Mouse (Mus musculus): ENCODE measurements at regions not wholly inside any gene's neighbourhood (a gene's known extent, or its start where the extent isn't known, plus 50 kb on each side); places are given as distances from the start of the nearest gene placed in this dataset.

DNA sequence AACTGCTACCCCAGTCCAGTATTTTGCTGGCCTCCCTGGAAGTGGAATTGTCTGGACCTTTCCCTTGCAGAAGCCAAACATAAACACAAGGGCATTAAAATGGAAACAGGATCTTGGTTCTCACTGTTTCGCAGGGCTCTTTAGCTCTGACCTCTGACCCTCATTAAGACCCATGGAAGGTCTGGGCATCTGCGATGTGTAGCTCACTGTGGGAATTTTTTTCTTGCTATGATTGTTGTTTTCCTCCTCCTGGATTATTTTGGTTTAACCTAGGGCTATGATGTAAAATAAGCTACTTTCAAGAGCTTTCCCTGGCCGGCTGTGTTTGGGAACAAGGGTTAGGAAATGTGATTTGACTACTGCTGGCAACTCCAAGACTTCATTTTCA, 158.1 kb upstream of the Dph6 start:
- Histone ChIP-seq H3K36me3 (ENCODE audit: insufficient read depth, low read length) (no peaks in the 10 kb centered on the region), H3K4me1 (replicated peaks; ENCODE audit: insufficient read depth, low read length) (0 out of 2 replicates have a peak, but pooled peaks cover 3% of the 10 kb centered on the region), H3K27me3 (ENCODE audit: insufficient read depth, low read length) (no peaks in the 10 kb centered on the region), H3K4me2 (ENCODE audit: low read length) (no peak overlapping the region), H3K9ac (ENCODE audit: low read depth, low read length) (no peak overlapping the region), H3K27ac (no peak overlapping the region), H3K4me3 (replicated peaks; ENCODE audit: low read depth, low read length) (no peak overlapping the region), H3K9me3 (replicated peaks; ENCODE audit: low read length) (no peaks in the 10 kb centered on the region)
- WGBS: 28% methylated on average over 3 of the region's 3 CpGs
- no peak for ATAC-seq (replicated peaks; ENCODE audit: low FRiP score, low read depth)
- no peak for TF ChIP-seq CTCF (IDR thresholded peaks at IDR 0.05; ENCODE audit: low read depth)
- peak; percentile 33 for DNase-seq (ENCODE audit: low spot score)

DNA sequence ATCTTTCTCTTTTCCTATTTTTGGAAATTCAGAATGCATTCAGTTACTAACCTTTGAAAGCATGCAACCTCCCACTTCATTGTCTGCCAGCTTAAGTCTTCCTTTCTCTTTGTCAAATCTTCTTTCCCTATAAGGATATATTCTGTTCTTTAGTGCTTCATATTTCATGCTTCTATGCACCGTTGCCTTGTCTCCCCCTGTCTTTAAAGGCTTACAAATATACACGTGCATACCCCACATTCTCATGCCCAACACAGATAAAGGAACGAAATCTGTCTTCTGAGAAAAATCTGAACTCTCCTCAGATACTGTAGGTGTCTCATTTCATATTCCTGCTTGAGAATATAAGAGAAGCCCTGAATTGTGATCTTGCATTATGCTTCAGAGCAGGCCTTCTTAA, 167.9 kb upstream of the Dph6 start:
- WGBS: 61% methylated on average over 3 of the region's 3 CpGs
- Histone ChIP-seq H3K4me2 (ENCODE audit: low read length) (no peak overlapping the region), H3K4me3 (replicated peaks; ENCODE audit: low read depth, low read length) (no peak overlapping the region), H3K9ac (ENCODE audit: low read depth, low read length) (no peak overlapping the region), H3K36me3 (ENCODE audit: insufficient read depth, low read length) (no peaks in the 10 kb centered on the region), H3K9me3 (replicated peaks; ENCODE audit: low read length) (no peaks in the 10 kb centered on the region), H3K27me3 (ENCODE audit: insufficient read depth, low read length) (no peaks in the 10 kb centered on the region), H3K27ac (no peak overlapping the region), H3K4me1 (replicated peaks; ENCODE audit: insufficient read depth, low read length) (no peaks in the 10 kb centered on the region)
- TF ChIP-seq CTCF (IDR thresholded peaks at IDR 0.05; ENCODE audit: low read depth): no peak
- ATAC-seq (replicated peaks; ENCODE audit: low FRiP score, low read depth) (no peak), DNase-seq (ENCODE audit: low spot score) (no peak)

DNA sequence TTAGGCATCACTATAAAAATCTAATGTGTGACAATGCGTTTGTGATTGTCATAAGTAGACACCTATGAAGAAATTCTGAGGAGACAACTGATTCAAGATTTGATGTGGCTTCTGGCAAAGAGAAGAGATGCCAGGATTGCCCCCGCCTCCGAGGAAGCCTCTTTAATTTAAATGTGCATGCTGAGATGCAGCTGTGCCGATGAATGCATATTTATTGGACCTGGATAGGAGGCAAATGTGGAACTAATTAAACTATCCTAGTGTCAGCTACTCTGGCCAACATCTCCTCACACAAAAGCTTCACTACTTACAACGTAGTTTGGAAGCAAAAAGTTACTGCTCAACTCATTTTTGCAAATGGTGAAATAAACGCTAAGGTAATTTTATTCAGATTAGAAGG, 173.4 kb upstream of the Dph6 start:
- H3K36me3 ChIP-seq (ENCODE audit: insufficient read depth, low read length): no peaks in the 10 kb centered on the region
- H3K4me2 ChIP-seq (ENCODE audit: low read length): no peak overlapping the region
- no peaks in the 10 kb centered on the region for H3K4me1 ChIP-seq (replicated peaks; ENCODE audit: insufficient read depth, low read length)
- H3K4me3 ChIP-seq (replicated peaks; ENCODE audit: low read depth, low read length): no peak overlapping the region
- no peak overlapping the region for H3K27ac ChIP-seq
- H3K9me3 ChIP-seq (replicated peaks; ENCODE audit: low read length): no peaks in the 10 kb centered on the region
- no peaks in the 10 kb centered on the region for H3K27me3 ChIP-seq (ENCODE audit: insufficient read depth, low read length)
- WGBS: 84% methylated on average over 6 of the region's 6 CpGs
- DNase-seq (ENCODE audit: low spot score): no peak
- H3K9ac ChIP-seq (ENCODE audit: low read depth, low read length): no peak overlapping the region
- ATAC-seq (replicated peaks; ENCODE audit: low FRiP score, low read depth): no peak
- no peak for TF ChIP-seq CTCF (IDR thresholded peaks at IDR 0.05; ENCODE audit: low read depth)

DNA sequence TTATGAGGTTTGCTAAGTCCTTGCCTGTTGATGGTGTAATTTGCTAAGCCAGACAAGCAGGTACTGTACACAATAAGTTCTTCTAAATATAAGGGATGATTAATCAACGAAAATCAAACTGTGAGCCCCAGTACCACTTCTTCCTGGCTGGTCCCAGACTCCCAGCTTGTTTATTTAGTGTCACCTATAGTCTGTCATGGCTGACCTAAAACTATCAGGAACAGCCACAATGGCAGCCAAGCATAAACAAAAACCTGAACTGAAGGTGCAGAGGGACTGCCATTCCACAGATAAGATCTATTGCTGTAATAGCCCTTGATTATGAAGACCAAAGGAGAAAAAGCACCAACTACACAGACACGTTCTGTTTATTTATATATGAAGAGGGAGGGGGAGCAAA, 180.9 kb upstream of the Dph6 start:
- H3K4me1 ChIP-seq (replicated peaks; ENCODE audit: insufficient read depth, low read length): no peaks in the 10 kb centered on the region
- DNase-seq (ENCODE audit: low spot score): peak; percentile 33

DNA sequence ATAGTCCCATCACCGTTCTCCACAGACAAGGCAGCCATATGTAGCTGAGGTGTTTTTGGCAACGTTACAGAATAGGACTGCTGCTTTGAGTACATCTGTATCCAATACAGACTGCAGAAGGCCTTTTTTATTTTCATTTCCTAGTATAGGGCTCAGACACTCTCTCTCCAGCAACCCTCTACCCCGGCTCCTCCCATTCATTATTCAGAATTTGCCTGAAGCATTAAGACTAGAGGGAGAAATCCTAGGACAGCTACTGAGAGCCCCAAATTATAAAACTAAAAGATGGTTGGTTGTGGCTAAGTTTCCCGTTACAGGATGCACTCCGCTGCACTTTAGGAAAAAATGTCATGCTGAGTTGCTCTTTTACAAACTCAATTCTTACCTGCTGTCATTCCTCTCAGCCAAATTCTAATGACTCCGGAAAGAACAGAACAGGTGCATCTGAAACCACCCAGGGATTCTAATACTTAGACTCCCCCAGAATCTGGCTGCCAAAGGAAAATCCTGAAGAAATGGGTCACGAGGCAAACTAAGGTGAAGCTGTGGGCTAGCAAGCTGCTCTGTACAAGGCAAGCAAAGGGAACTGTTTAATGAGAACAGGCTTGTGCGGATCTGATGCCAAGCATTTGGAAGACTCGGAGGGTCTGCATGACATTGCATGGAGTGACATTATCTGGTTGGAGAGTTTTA, 189.1 kb upstream of the Dph6 start:
- Histone ChIP-seq H3K27ac (no peak overlapping the region), H3K4me3 (replicated peaks; ENCODE audit: low read depth, low read length) (no peak overlapping the region), H3K36me3 (ENCODE audit: insufficient read depth, low read length) (no peaks in the 10 kb centered on the region), H3K4me1 (replicated peaks; ENCODE audit: insufficient read depth, low read length) (no peaks in the 10 kb centered on the region), H3K4me2 (ENCODE audit: low read length) (no peak overlapping the region), H3K27me3 (ENCODE audit: insufficient read depth, low read length) (no peaks in the 10 kb centered on the region), H3K9ac (ENCODE audit: low read depth, low read length) (no peak overlapping the region), H3K9me3 (replicated peaks; ENCODE audit: low read length) (no peaks in the 10 kb centered on the region)
- no peak for TF ChIP-seq CTCF (IDR thresholded peaks at IDR 0.05; ENCODE audit: low read depth)
- ATAC-seq (replicated peaks; ENCODE audit: low FRiP score, low read depth) (no peak), DNase-seq (ENCODE audit: low spot score) (no peak)
- 76% methylated on average over 9 of the region's 9 CpGs for whole genome bisulfite sequencing

More for the DNA sequence above, 180.9 kb upstream of the Dph6 start:
- Histone ChIP-seq H3K9ac (ENCODE audit: low read depth, low read length) (no peak overlapping the region), H3K4me3 (replicated peaks; ENCODE audit: low read depth, low read length) (no peak overlapping the region), H3K27me3 (ENCODE audit: insufficient read depth, low read length) (no peaks in the 10 kb centered on the region), H3K9me3 (replicated peaks; ENCODE audit: low read length) (no peaks in the 10 kb centered on the region), H3K27ac (no peak overlapping the region), H3K36me3 (ENCODE audit: insufficient read depth, low read length) (no peaks in the 10 kb centered on the region), H3K4me2 (ENCODE audit: low read length) (no peak overlapping the region)
- peak; percentile 65; the same call in 1 of the 2 replicates for ATAC-seq (replicated peaks; ENCODE audit: low FRiP score, low read depth)
- WGBS: 5% methylated on average over 2 of the region's 2 CpGs
- no peak for TF ChIP-seq CTCF (IDR thresholded peaks at IDR 0.05; ENCODE audit: low read depth)

DNA sequence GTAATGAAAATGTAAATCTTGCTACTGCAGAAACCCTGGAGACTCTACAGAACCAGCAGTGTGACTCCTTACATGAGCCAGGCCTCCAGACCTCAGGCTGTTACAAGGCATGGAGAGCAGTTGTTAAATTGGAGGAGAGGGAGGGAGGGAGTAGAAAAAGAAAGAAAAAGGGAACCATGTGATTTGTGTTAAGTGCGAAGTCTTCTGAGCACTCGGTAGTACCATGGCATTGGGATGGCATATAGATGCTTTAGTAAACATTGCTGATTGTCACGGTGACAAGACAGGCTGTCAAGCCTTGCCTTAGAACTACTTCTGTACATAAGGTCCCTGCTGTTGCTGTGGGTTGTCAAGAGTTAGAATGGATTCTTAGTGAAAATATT, 189.6 kb upstream of the Dph6 start:
- Histone ChIP-seq H3K27me3 (ENCODE audit: insufficient read depth, low read length) (no peaks in the 10 kb centered on the region), H3K4me3 (replicated peaks; ENCODE audit: low read depth, low read length) (no peak overlapping the region), H3K4me2 (ENCODE audit: low read length) (no peak overlapping the region), H3K9ac (ENCODE audit: low read depth, low read length) (no peak overlapping the region), H3K36me3 (ENCODE audit: insufficient read depth, low read length) (no peaks in the 10 kb centered on the region), H3K9me3 (replicated peaks; ENCODE audit: low read length) (no peaks in the 10 kb centered on the region), H3K27ac (no peak overlapping the region), H3K4me1 (replicated peaks; ENCODE audit: insufficient read depth, low read length) (no peaks in the 10 kb centered on the region)
- WGBS: 84% methylated on average over 3 of the region's 3 CpGs
- ATAC-seq (replicated peaks; ENCODE audit: low FRiP score, low read depth): no peak
- TF ChIP-seq CTCF (IDR thresholded peaks at IDR 0.05; ENCODE audit: low read depth): no peak
- no peak for DNase-seq (ENCODE audit: low spot score)

DNA sequence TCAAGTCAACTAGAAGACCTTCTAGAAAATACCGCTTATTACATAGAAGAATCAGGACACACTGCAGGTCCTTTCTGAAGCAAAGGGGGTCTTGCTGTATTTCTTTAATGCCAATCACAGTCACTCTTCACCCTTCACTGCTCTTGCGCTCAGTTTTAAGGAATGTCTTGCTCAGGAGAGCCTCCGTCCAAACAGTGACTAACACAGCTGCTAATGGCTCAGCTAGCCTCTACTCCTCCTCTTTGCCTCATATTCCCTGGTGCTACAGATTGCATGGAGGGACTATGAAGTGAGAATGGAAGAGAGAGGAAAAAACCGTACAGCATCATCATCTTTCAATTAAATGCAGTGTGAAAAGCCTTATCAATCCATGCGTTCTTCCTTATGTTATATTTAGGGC, 193.7 kb upstream of the Dph6 start:
- ATAC-seq (replicated peaks; ENCODE audit: low FRiP score, low read depth) (no peak), DNase-seq (ENCODE audit: low spot score) (peak; percentile 46)
- no peak overlapping the region for H3K4me2 ChIP-seq (ENCODE audit: low read length)
- WGBS: 68% methylated on average over 5 of the region's 5 CpGs
- no peak for TF ChIP-seq CTCF (IDR thresholded peaks at IDR 0.05; ENCODE audit: low read depth)
- no peak overlapping the region for H3K4me3 ChIP-seq (replicated peaks; ENCODE audit: low read depth, low read length)
- H3K9me3 ChIP-seq (replicated peaks; ENCODE audit: low read length): no peaks in the 10 kb centered on the region
- no peaks in the 10 kb centered on the region for H3K36me3 ChIP-seq (ENCODE audit: insufficient read depth, low read length)
- no peaks in the 10 kb centered on the region for H3K27me3 ChIP-seq (ENCODE audit: insufficient read depth, low read length)
- no peaks in the 10 kb centered on the region for H3K4me1 ChIP-seq (replicated peaks; ENCODE audit: insufficient read depth, low read length)
- no peak overlapping the region for H3K27ac ChIP-seq
- no peak overlapping the region for H3K9ac ChIP-seq (ENCODE audit: low read depth, low read length)
